Mouse (Mus musculus): Measurements from ENCODE around the gene Ehd3. TPM values are rescaled to one million over a fixed set of nuclear protein-coding genes. Genes with fewer than 3 reads are reported as not detected.

Gene Ehd3
- polyA plus RNA-seq, 1 experiment: not detected

GRCm38 (mm10) chr17:73845632-73846031 is 41.7 kb downstream of the Ehd3 start:
- TF ChIP-seq GATA1 (IDR thresholded peaks at IDR 0.05; ENCODE audit: low read length): no peak

- TF ChIP-seq GATA1 (IDR thresholded peaks at IDR 0.05; ENCODE audit: low read length): no peak
These were observed 43.5 kb downstream of the Ehd3 start for GRCm38 (mm10) chr17:73847399-73847798.

- no peak for TF ChIP-seq GATA1 (IDR thresholded peaks at IDR 0.05; ENCODE audit: low read length)
These were observed 49.1 kb downstream of the Ehd3 start for GRCm38 (mm10) chr17:73853041-73853440.

GRCm38 (mm10) chr17:73853717-73854116 is 49.8 kb downstream of the Ehd3 start:
- no peak for TF ChIP-seq GATA1 (IDR thresholded peaks at IDR 0.05; ENCODE audit: low read length)

GRCm38 (mm10) chr17:73869008-73869685 is 65.2 kb downstream of the Ehd3 start:
- no peak for TF ChIP-seq GATA1 (IDR thresholded peaks at IDR 0.05; ENCODE audit: low read length)

GRCm38 (mm10) chr17:73870956-73871605 is 67.1 kb downstream of the Ehd3 start:
- no peak for TF ChIP-seq GATA1 (IDR thresholded peaks at IDR 0.05; ENCODE audit: low read length)

- TF ChIP-seq GATA1 (IDR thresholded peaks at IDR 0.05; ENCODE audit: low read length): no peak
These were observed 71.3 kb downstream of the Ehd3 start for GRCm38 (mm10) chr17:73875268-73875667.

- TF ChIP-seq GATA1 (IDR thresholded peaks at IDR 0.05; ENCODE audit: low read length): no peak
These were observed 71.7 kb downstream of the Ehd3 start for GRCm38 (mm10) chr17:73875674-73876073.

GRCm38 (mm10) chr17:73879262-73879916 is 75.5 kb downstream of the Ehd3 start:
- TF ChIP-seq GATA1 (IDR thresholded peaks at IDR 0.05; ENCODE audit: low read length): no peak

- TF ChIP-seq GATA1 (IDR thresholded peaks at IDR 0.05; ENCODE audit: low read length): no peak
These were observed 76.4 kb downstream of the Ehd3 start for GRCm38 (mm10) chr17:73880286-73880685.

- no peak for TF ChIP-seq GATA1 (IDR thresholded peaks at IDR 0.05; ENCODE audit: low read length)
These were observed 77.4 kb downstream of the Ehd3 start for GRCm38 (mm10) chr17:73881295-73881694.

Other genes starting within 250 kb of the Ehd3 start
- not detected in 2 replicates for gene Galnt14, start 93.7 kb upstream of the Ehd3 start, polyA plus RNA-seq (2012)
- gene Xdh, start 146.1 kb downstream of the Ehd3 start, polyA plus RNA-seq (2012): not detected in 2 replicates
- not detected in 2 replicates for gene Srd5a2, start 243.8 kb downstream of the Ehd3 start, polyA plus RNA-seq (2012)

Data from G1E-ER4 (cell line).